In genomic region chr10:98940137-98940536, GRCm38 (mm10) we compare ENCODE assay signal across 31 mouse cellular contexts.
"Had no signal": no experiment of that assay in that cellular context is flagged by ENCODE, and none has a peak within 500 bp of the region (broad histone marks: within the 10 kb centered on the region; RNA-seq: fewer than 3 reads in every experiment).

No protein-coding gene starts in this region.

- H3K9ac ChIP-seq: limb, embryonic 12.5 days; limb, embryonic 13.5 days; limb, embryonic 15.5 days; liver, embryonic 12.5 days; liver, embryonic 13.5 days; liver, embryonic 14.5 days; liver, embryonic 15.5 days; liver, postnatal 0 days; lung, embryonic 14.5 days; lung, embryonic 15.5 days; midbrain, embryonic 12.5 days; midbrain, embryonic 13.5 days; midbrain, embryonic 15.5 days had no signal

- H3K4me3 ChIP-seq: left cerebral cortex, adult 2 months; limb, embryonic 10.5 days; limb, embryonic 12.5 days; limb, embryonic 13.5 days; limb, embryonic 15.5 days; liver, embryonic 12.5 days; liver, embryonic 13.5 days; liver, embryonic 15.5 days; lung, embryonic 15.5 days; megakaryocyte, embryonic 14.5 days; midbrain, embryonic 10.5 days; midbrain, embryonic 12.5 days; midbrain, embryonic 13.5 days; midbrain, embryonic 15.5 days; myocyte had no signal

- H3K4me1 ChIP-seq: limb, embryonic 12.5 days; limb, embryonic 13.5 days; limb, embryonic 15.5 days; liver, embryonic 15.5 days; midbrain, embryonic 15.5 days had no signal

- H3K36me3 ChIP-seq: limb, embryonic 12.5 days; limb, embryonic 13.5 days; limb, embryonic 15.5 days; liver, embryonic 13.5 days; liver, embryonic 15.5 days; midbrain, embryonic 12.5 days; midbrain, embryonic 13.5 days; midbrain, embryonic 15.5 days had no signal

- DNase-seq: left cerebral cortex, postnatal 4 days; liver; liver, embryonic 13.5 days; liver, postnatal 0 days; lung, adult 18-20 months; lung, adult 2 months; lung, embryonic 14.5 days; lung, postnatal 10 days; lung, postnatal 14 days; lung, postnatal 4 days; midbrain, embryonic 14.5 days had no signal

- ATAC-seq: liver, embryonic 12.5 days; liver, postnatal 0 days; lung, postnatal 0 days; midbrain, embryonic 13.5 days; midbrain, embryonic 15.5 days; midbrain, embryonic 16.5 days had no signal

- H3K4me2 ChIP-seq: limb, embryonic 12.5 days; limb, embryonic 13.5 days; limb, embryonic 15.5 days; liver, embryonic 11.5 days; liver, embryonic 12.5 days; liver, embryonic 13.5 days; liver, embryonic 15.5 days; lung, embryonic 14.5 days; lung, embryonic 15.5 days; midbrain, embryonic 11.5 days; midbrain, embryonic 12.5 days; midbrain, embryonic 13.5 days; midbrain, embryonic 15.5 days had no signal

- H3K27ac ChIP-seq: left cerebral cortex, adult 2 months; limb, embryonic 10.5 days; limb, embryonic 12.5 days; limb, embryonic 13.5 days; limb, embryonic 15.5 days; liver, embryonic 12.5 days; liver, embryonic 13.5 days; liver, embryonic 14.5 days; liver, embryonic 15.5 days; lung, embryonic 15.5 days; macrophage; midbrain, embryonic 10.5 days; midbrain, embryonic 12.5 days; midbrain, embryonic 13.5 days; midbrain, embryonic 15.5 days had no signal

- H3K27me3 ChIP-seq: limb, embryonic 12.5 days; limb, embryonic 13.5 days; limb, embryonic 15.5 days; liver, embryonic 12.5 days; liver, embryonic 13.5 days; liver, embryonic 15.5 days; lung, embryonic 15.5 days; midbrain, embryonic 12.5 days; midbrain, embryonic 13.5 days; midbrain, embryonic 15.5 days had no signal

- H3K9me3 ChIP-seq: limb, embryonic 10.5 days; limb, embryonic 12.5 days; limb, embryonic 13.5 days; limb, embryonic 15.5 days; liver, embryonic 12.5 days; liver, embryonic 13.5 days; liver, embryonic 15.5 days; lung, embryonic 15.5 days; megakaryocyte, embryonic 14.5 days; midbrain, embryonic 10.5 days; midbrain, embryonic 12.5 days; midbrain, embryonic 13.5 days; midbrain, embryonic 15.5 days had no signal
